Mouse (Mus musculus): ENCODE results near the gene Ghsr. TPM values are rescaled to one million over a fixed set of nuclear protein-coding genes. Genes with fewer than 3 reads are reported as not detected.
A peak's percentile ranks its signal among the peaks of the same experiment; 100 is the strongest.
"Not testable (repeated sequence)": the region's sequence is repeated elsewhere in the genome, so short reads cannot be mapped to it uniquely, and the experiment has no call there.

Gene Ghsr
- polyA plus RNA-seq, 1 experiment from 2014 or later, result 0.46 TPM

DNA sequence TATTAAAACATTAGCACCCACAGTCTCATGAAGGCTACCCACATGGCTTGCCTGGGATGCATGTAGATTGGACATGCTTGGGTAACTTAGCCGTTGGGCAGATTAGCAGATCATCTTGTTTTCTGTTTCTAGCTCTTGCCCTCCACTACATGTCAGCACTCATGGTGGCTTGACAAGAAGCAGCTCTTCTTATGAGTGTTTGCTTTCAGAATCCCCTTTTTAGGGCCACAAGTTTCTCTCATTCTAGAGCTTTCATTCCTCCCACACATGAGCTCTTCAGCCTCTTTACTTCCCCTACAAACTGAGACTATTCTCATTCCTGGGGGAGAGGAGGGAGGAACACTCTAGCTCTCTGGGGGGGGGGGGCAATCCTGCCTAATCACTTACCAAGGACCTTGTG, 18.8 kb downstream of the Ghsr start:
- no peak overlapping the region for H3K4me3 ChIP-seq (replicated peaks; ENCODE audit: low read length)
- H3K9me3 ChIP-seq (ENCODE audit: control insufficient read depth, low read length), result no peaks in the 10 kb centered on the region
- H3K27me3 ChIP-seq (ENCODE audit: control insufficient read depth, insufficient read depth, low read length), result no peaks in the 10 kb centered on the region
- no peaks in the 10 kb centered on the region for H3K36me3 ChIP-seq (replicated peaks; ENCODE audit: control insufficient read depth, insufficient read depth)
- ATAC-seq (ENCODE audit: low FRiP score) (no peak), DNase-seq (ENCODE audit: low spot score) (no peak)
- 68% methylated on average over 1 of the region's 1 CpGs for WGBS
- H3K4me1 ChIP-seq (replicated peaks; ENCODE audit: control insufficient read depth, insufficient read depth, low read length), result no peaks in the 10 kb centered on the region
- no peak overlapping the region for H3K27ac ChIP-seq
- no peak overlapping the region for H3K9ac ChIP-seq
- H3K4me2 ChIP-seq (replicated peaks), result no peak overlapping the region

DNA sequence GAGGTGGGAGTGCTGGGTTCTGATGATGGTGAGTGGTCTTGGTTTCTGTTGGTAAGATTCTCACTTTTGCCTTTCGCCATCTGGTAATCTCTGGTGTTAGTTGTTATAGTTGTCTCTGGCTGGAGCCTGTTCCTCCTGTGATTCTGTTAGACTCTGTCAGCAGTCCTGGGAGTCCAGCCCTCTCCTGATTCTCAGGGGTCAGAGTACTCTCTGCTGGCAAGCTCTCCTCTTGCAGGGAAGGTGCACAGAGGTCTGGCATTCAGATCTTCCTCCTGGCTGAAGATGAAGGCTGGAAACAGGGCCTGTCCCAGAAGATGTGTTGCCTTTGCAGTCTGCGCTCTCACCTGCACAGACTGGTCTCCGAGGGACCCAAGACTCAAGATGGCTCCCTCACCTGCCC, 29.8 kb downstream of the Ghsr start:
- not testable (repeated sequence) for H3K4me3 ChIP-seq (replicated peaks; ENCODE audit: low read length); H3K4me2 ChIP-seq (replicated peaks); H3K27ac ChIP-seq; H3K27me3 ChIP-seq (ENCODE audit: control insufficient read depth, insufficient read depth, low read length); H3K9ac ChIP-seq; H3K36me3 ChIP-seq (replicated peaks; ENCODE audit: control insufficient read depth, insufficient read depth); H3K9me3 ChIP-seq (ENCODE audit: control insufficient read depth, low read length); DNase-seq (ENCODE audit: low spot score); H3K4me1 ChIP-seq (replicated peaks; ENCODE audit: control insufficient read depth, insufficient read depth, low read length); ATAC-seq (ENCODE audit: low FRiP score)
- WGBS, result 98% methylated on average over 3 of the region's 3 CpGs

DNA sequence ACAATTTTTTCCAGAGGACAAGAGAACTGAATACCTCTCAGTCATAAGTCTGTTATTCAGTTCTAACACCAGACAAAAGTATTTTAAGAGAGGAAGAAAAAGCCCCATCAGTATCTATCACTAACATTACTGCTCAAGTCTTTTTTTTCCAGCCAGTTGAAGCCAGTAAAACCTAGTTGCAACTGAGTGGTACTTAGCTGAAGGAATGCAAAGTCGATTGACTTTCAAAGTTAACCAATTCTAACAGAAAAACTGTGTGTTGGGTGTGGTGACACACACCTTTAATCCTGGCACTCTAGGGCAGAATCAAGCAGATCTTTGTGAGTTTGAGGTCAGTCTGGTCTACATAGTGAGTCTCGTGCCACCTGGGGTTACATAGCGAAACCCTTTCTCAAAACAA, 35.3 kb downstream of the Ghsr start:
- Histone ChIP-seq H3K4me1 (replicated peaks; ENCODE audit: control insufficient read depth, insufficient read depth, low read length) (no peaks in the 10 kb centered on the region), H3K36me3 (replicated peaks; ENCODE audit: control insufficient read depth, insufficient read depth) (no peaks in the 10 kb centered on the region), H3K27ac (no peak overlapping the region), H3K9me3 (ENCODE audit: control insufficient read depth, low read length) (no peaks in the 10 kb centered on the region), H3K4me2 (replicated peaks) (no peak overlapping the region), H3K4me3 (replicated peaks; ENCODE audit: low read length) (no peak overlapping the region), H3K27me3 (ENCODE audit: control insufficient read depth, insufficient read depth, low read length) (no peaks in the 10 kb centered on the region), H3K9ac (no peak overlapping the region)
- DNase-seq (ENCODE audit: low spot score) (no peak), ATAC-seq (ENCODE audit: low FRiP score) (no peak)
- 83% methylated on average over 3 of the region's 3 CpGs for WGBS

DNA sequence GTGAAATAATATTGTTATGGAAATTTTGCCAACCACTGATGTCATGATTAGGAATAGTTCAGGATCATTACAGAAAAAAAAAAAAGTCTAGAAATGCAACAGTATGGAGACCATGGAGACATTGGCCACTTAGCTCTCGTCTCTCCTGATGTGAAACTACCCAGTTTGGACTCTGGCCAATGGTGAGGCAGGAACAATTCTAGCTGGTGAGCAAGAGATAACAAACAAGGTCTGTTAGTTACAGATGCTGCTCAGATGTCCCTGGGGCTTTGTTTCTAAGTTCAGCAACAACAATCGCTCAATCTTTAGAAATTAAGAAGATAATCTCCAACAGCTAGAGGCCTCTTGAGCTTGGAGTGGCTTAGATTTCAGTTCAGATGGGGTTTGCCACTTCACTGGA, 37.4 kb downstream of the Ghsr start:
- no peak for ATAC-seq (ENCODE audit: low FRiP score)
- Histone ChIP-seq H3K36me3 (replicated peaks; ENCODE audit: control insufficient read depth, insufficient read depth) (no peaks in the 10 kb centered on the region), H3K27me3 (ENCODE audit: control insufficient read depth, insufficient read depth, low read length) (no peaks in the 10 kb centered on the region), H3K9ac (no peak overlapping the region), H3K27ac (no peak overlapping the region), H3K4me2 (replicated peaks) (no peak overlapping the region), H3K4me1 (replicated peaks; ENCODE audit: control insufficient read depth, insufficient read depth, low read length) (no peaks in the 10 kb centered on the region), H3K9me3 (ENCODE audit: control insufficient read depth, low read length) (no peaks in the 10 kb centered on the region), H3K4me3 (replicated peaks; ENCODE audit: low read length) (no peak overlapping the region)
- no peak for DNase-seq (ENCODE audit: low spot score)
- 58% methylated on average over 2 of the region's 2 CpGs for WGBS

DNA sequence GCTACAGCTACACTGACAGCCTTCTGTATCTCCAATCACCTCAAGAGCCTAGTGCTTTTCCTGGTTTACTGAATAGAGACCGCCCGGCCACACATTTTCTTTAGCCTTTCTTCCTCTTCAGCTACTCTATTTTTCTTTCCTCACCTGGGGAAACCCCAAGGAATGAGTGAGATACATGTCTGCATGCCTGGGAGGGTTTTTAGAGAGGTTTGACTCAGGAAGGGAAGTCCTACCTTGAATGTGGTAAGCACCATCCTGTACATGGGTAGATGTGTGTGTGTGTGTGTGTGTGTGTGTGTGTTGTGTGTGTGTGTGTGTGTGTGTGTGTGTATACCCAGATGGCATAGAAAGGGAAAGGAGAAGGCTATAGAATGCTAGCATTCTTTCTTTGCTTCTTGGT, 40.1 kb downstream of the Ghsr start:
- DNase-seq (ENCODE audit: low spot score) (no peak), ATAC-seq (ENCODE audit: low FRiP score) (no peak)
- Histone ChIP-seq H3K9ac (no peak overlapping the region), H3K4me1 (replicated peaks; ENCODE audit: control insufficient read depth, insufficient read depth, low read length) (no peaks in the 10 kb centered on the region), H3K36me3 (replicated peaks; ENCODE audit: control insufficient read depth, insufficient read depth) (no peaks in the 10 kb centered on the region), H3K27ac (no peak overlapping the region), H3K9me3 (ENCODE audit: control insufficient read depth, low read length) (no peaks in the 10 kb centered on the region), H3K27me3 (ENCODE audit: control insufficient read depth, insufficient read depth, low read length) (no peaks in the 10 kb centered on the region), H3K4me2 (replicated peaks) (no peak overlapping the region), H3K4me3 (replicated peaks; ENCODE audit: low read length) (no peak overlapping the region)
- WGBS, result 98% methylated on average over 2 of the region's 2 CpGs

DNA sequence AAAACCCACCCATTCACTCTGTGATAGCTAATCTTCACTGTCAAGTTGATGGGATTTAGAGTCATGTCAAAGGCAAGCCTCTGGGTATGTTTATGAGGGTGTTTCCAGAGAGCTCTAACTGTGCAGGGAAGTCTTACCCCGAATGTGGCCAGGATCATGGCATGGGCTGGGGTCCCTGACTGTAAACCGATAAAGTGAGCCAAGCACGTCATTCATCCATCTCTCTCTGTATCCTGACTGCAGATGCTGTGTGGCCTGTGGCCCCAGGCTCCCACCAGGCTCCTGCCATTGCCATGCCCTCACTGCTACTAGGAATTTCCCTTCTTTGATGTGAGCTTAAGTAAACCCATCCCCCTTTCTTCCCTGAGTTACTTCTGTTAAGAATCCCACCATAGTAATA, 42.4 kb downstream of the Ghsr start:
- Histone ChIP-seq H3K4me2 (replicated peaks) (no peak overlapping the region), H3K4me3 (replicated peaks; ENCODE audit: low read length) (no peak overlapping the region), H3K4me1 (replicated peaks; ENCODE audit: control insufficient read depth, insufficient read depth, low read length) (no peaks in the 10 kb centered on the region), H3K27me3 (ENCODE audit: control insufficient read depth, insufficient read depth, low read length) (no peaks in the 10 kb centered on the region), H3K36me3 (replicated peaks; ENCODE audit: control insufficient read depth, insufficient read depth) (no peaks in the 10 kb centered on the region), H3K27ac (no peak overlapping the region), H3K9ac (no peak overlapping the region), H3K9me3 (ENCODE audit: control insufficient read depth, low read length) (no peaks in the 10 kb centered on the region)
- ATAC-seq (ENCODE audit: low FRiP score) (no peak), DNase-seq (ENCODE audit: low spot score) (no peak)
- 76% methylated on average over 3 of the region's 3 CpGs for WGBS

DNA sequence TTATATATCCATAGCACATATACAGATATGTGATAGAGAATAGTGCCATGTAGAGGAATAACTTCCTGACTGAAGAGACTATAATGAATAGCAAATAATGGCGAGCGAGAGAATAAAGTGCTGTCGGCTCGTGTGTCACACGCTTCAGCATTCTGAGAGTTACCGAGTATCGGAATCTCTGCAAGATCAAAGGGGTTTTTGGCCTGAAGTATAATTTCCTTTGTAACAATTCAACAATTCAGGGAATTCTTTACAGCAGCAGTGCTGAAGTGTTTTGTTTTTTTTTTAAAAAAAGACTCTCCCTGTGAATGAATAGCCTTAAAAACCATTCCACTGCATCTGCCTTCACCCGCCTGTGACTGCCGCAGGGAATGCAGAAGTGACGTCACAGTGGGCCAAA, 45.6 kb downstream of the Ghsr start:
- no peak overlapping the region for H3K4me2 ChIP-seq (replicated peaks)
- H3K9ac ChIP-seq, result no peak overlapping the region
- H3K9me3 ChIP-seq (ENCODE audit: control insufficient read depth, low read length), result no peaks in the 10 kb centered on the region
- no peak overlapping the region; the same call in 1 of the 2 replicates for H3K27ac ChIP-seq
- H3K36me3 ChIP-seq (replicated peaks; ENCODE audit: control insufficient read depth, insufficient read depth), result no peaks in the 10 kb centered on the region
- H3K27me3 ChIP-seq (ENCODE audit: control insufficient read depth, insufficient read depth, low read length), result no peaks in the 10 kb centered on the region
- no peaks in the 10 kb centered on the region for H3K4me1 ChIP-seq (replicated peaks; ENCODE audit: control insufficient read depth, insufficient read depth, low read length)
- ATAC-seq (ENCODE audit: low FRiP score) (no peak), DNase-seq (ENCODE audit: low spot score) (no peak)
- no peak overlapping the region for H3K4me3 ChIP-seq (replicated peaks; ENCODE audit: low read length)
- 57% methylated on average over 10 of the region's 10 CpGs for WGBS

DNA sequence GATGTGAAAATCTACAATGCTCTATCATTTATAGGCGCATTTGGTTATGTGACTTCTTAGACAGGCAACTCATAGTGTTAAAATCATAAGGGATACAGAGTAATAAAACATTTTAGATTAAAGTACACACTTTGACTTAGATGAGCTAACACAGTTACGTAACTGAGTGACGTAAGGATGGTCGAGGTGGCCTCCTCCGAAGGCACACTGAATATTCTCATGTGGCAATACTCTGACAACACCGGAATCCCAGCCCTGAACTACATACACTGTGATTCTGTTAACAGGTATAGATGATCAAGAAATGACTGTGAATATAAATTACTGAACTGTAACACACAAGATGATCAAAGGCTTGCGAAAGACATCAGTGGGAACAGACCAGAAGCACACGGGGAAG, 47.5 kb downstream of the Ghsr start:
- Histone ChIP-seq H3K9me3 (ENCODE audit: control insufficient read depth, low read length) (no peaks in the 10 kb centered on the region), H3K36me3 (replicated peaks; ENCODE audit: control insufficient read depth, insufficient read depth) (no peaks in the 10 kb centered on the region), H3K4me2 (replicated peaks) (no peak overlapping the region), H3K4me3 (replicated peaks; ENCODE audit: low read length) (no peak overlapping the region), H3K27ac (no peak overlapping the region), H3K9ac (no peak overlapping the region), H3K4me1 (replicated peaks; ENCODE audit: control insufficient read depth, insufficient read depth, low read length) (no peaks in the 10 kb centered on the region), H3K27me3 (ENCODE audit: control insufficient read depth, insufficient read depth, low read length) (no peaks in the 10 kb centered on the region)
- DNase-seq (ENCODE audit: low spot score) (no peak), ATAC-seq (ENCODE audit: low FRiP score) (no peak)
- WGBS, result 98% methylated on average over 8 of the region's 8 CpGs

DNA sequence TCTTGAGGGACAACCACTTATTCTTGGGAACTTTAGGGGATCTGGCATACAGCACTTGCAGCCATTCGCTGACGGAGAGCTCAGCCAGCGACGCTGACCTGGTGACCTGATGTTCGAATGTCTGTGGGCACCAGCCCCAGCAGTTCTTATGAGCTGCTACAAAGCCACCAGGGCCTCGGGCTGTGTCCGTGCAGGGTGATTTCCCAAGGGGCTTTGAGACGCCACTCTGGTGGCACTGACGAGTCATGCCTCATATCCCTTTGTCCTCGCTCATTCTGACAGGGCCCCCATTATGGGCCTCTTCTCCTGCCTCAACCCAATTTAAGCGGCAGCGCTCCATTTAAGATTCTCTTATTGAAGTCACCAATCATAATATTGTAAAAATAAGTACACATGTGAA, 50.8 kb downstream of the Ghsr start:
- H3K27ac ChIP-seq, result no peak overlapping the region
- H3K4me3 ChIP-seq (replicated peaks; ENCODE audit: low read length), result no peak overlapping the region
- 47% methylated on average over 12 of the region's 12 CpGs for WGBS
- no peaks in the 10 kb centered on the region for H3K4me1 ChIP-seq (replicated peaks; ENCODE audit: control insufficient read depth, insufficient read depth, low read length)
- peaks cover 5% of the 10 kb centered on the region for H3K36me3 ChIP-seq (replicated peaks; ENCODE audit: control insufficient read depth, insufficient read depth)
- H3K9me3 ChIP-seq (ENCODE audit: control insufficient read depth, low read length), result no peaks in the 10 kb centered on the region
- no peak overlapping the region for H3K9ac ChIP-seq
- DNase-seq (ENCODE audit: low spot score), result no peak
- no peak for ATAC-seq (ENCODE audit: low FRiP score)
- H3K27me3 ChIP-seq (ENCODE audit: control insufficient read depth, insufficient read depth, low read length), result no peaks in the 10 kb centered on the region
- H3K4me2 ChIP-seq (replicated peaks), result no peak overlapping the region

DNA sequence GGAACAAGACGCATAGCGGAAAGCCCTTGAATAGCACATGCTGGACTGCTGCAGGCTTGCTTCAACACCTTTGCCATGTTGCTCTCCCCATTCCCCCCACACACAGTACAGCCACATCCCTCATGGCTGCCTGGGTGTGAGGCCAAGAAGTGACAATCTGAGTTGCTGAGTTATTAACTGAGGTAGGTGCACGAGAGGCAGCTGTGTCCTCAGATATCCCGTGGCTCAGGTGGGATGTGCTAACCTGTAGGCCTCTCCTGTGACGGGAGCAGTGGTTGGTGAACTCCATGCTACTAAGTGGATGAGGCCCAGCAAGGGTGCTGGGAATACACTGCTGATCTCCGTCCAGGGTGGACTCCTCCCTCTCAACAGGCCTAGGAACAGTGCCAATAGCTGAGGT, 51.4 kb downstream of the Ghsr start:
- Histone ChIP-seq H3K27me3 (ENCODE audit: control insufficient read depth, insufficient read depth, low read length) (no peaks in the 10 kb centered on the region), H3K4me1 (replicated peaks; ENCODE audit: control insufficient read depth, insufficient read depth, low read length) (no peaks in the 10 kb centered on the region), H3K4me3 (replicated peaks; ENCODE audit: low read length) (no peak overlapping the region), H3K27ac (no peak overlapping the region), H3K36me3 (replicated peaks; ENCODE audit: control insufficient read depth, insufficient read depth) (peaks cover 5% of the 10 kb centered on the region), H3K9me3 (ENCODE audit: control insufficient read depth, low read length) (no peaks in the 10 kb centered on the region), H3K9ac (no peak overlapping the region), H3K4me2 (replicated peaks) (no peak overlapping the region)
- WGBS, result 88% methylated on average over 6 of the region's 6 CpGs
- DNase-seq (ENCODE audit: low spot score), result no peak
- ATAC-seq (ENCODE audit: low FRiP score), result 0 out of 2 replicates have a peak, but pooled peaks have one; percentile 34

All from hindbrain, embryonic 14.5 days (tissue).